Mouse (Mus musculus): ENCODE measurements around the gene Rpp38. TPM values are rescaled to one million over a fixed set of nuclear protein-coding genes. Genes with fewer than 3 reads are reported as not detected.

Gene Rpp38
- 3.2 TPM for polyA plus RNA-seq (2014; fragmentation: Illumina TruSeq; extraction: RNeasy Lipid Tissue Mini Kit (QIAGEN cat#74804); ENCODE audit: low read depth, low replicate concordance)

GRCm38 (mm10) chr2:3332484-3333242 is at the start of gene Rpp38:
Gene Rpp38, minus strand, starts transcription at chr2:3332643.

DNA sequence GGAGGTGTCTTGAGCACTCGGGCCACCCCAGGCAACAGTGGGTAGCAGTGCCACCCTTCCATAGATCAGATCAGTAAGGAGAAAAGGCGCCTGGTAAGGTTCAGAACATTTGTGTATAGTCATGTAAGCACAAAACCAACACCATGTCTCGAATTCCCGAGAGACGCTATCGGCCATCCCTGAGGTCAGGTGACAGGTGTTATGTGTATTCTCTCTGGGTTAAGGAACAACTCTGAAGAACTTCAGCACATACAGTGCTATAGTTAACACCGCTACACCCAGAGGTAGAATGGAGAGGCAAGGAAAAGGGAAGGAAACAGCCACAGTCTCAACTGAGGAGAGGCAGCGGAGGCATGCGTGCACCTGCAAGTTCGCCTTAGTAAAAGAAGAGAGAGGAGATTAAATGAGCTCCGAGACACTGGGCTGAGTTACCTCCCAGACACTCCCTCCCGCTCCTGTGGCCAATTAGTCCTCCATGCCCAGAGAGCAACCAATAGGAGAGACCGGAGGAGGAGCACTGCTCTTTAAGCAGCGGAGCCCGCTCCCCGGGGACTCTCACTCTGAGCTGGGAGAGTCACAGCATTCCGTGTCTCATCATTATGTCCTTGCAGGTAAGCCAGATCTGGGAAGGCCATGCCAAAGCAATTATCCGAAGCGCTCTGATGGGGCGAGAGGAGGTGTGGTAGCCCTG is 3.3 kb upstream of the Rpp38 start, which contains the start of gene Acbd7:
Gene Acbd7, plus strand, starts transcription at position 558 of the 691 bp plus-strand sequence.

GRCm38 (mm10) chr2:3283602-3284472 is 48.6 kb downstream of the Rpp38 start, which contains the start of gene Nmt2:
Gene Nmt2, plus strand, starts transcription at chr2:3284212.

Other genes with a start within 250 kb of the Rpp38 start
- gene Fam171a1, start 218.4 kb downstream of the Rpp38 start, polyA plus RNA-seq (2014; fragmentation: Illumina TruSeq; extraction: RNeasy Lipid Tissue Mini Kit (QIAGEN cat#74804); ENCODE audit: low read depth, low replicate concordance) = 3.4 TPM
- gene Nmt2, start 48.4 kb downstream of the Rpp38 start, polyA plus RNA-seq (2014; fragmentation: Illumina TruSeq; extraction: RNeasy Lipid Tissue Mini Kit (QIAGEN cat#74804); ENCODE audit: low read depth, low replicate concordance) = 29.7 TPM
- not detected for gene Acbd7, start 3.5 kb upstream of the Rpp38 start, polyA plus RNA-seq (2014; fragmentation: Illumina TruSeq; extraction: RNeasy Lipid Tissue Mini Kit (QIAGEN cat#74804); ENCODE audit: low read depth, low replicate concordance)
- not detected for gene Olah, start 64.6 kb upstream of the Rpp38 start, polyA plus RNA-seq (2014; fragmentation: Illumina TruSeq; extraction: RNeasy Lipid Tissue Mini Kit (QIAGEN cat#74804); ENCODE audit: low read depth, low replicate concordance)
- gene Meig1, start 90.0 kb upstream of the Rpp38 start, polyA plus RNA-seq (2014; fragmentation: Illumina TruSeq; extraction: RNeasy Lipid Tissue Mini Kit (QIAGEN cat#74804); ENCODE audit: low read depth, low replicate concordance) = not detected
- 5.5 TPM for gene Dclre1c, start 91.5 kb upstream of the Rpp38 start, polyA plus RNA-seq (2014; fragmentation: Illumina TruSeq; extraction: RNeasy Lipid Tissue Mini Kit (QIAGEN cat#74804); ENCODE audit: low read depth, low replicate concordance)
- gene Suv39h2, start 142.4 kb upstream of the Rpp38 start, polyA plus RNA-seq (2014; fragmentation: Illumina TruSeq; extraction: RNeasy Lipid Tissue Mini Kit (QIAGEN cat#74804); ENCODE audit: low read depth, low replicate concordance) = 0.93 TPM
- 0.64 TPM for gene Gm45902, start 180.1 kb upstream of the Rpp38 start, polyA plus RNA-seq (2014; fragmentation: Illumina TruSeq; extraction: RNeasy Lipid Tissue Mini Kit (QIAGEN cat#74804); ENCODE audit: low read depth, low replicate concordance)
- gene Hspa14, start 180.2 kb upstream of the Rpp38 start, polyA plus RNA-seq (2014; fragmentation: Illumina TruSeq; extraction: RNeasy Lipid Tissue Mini Kit (QIAGEN cat#74804); ENCODE audit: low read depth, low replicate concordance) = 17.8 TPM
- gene Cdnf, start 180.4 kb upstream of the Rpp38 start, polyA plus RNA-seq (2014; fragmentation: Illumina TruSeq; extraction: RNeasy Lipid Tissue Mini Kit (QIAGEN cat#74804); ENCODE audit: low read depth, low replicate concordance) = 0.66 TPM
- 144 TPM for gene Fam107b, start 237.8 kb upstream of the Rpp38 start, polyA plus RNA-seq (2014; fragmentation: Illumina TruSeq; extraction: RNeasy Lipid Tissue Mini Kit (QIAGEN cat#74804); ENCODE audit: low read depth, low replicate concordance)

Data from liver, adult 10 weeks (tissue).